Mouse (Mus musculus) lung, embryonic 16.5 days (tissue): Measurements from ENCODE around the gene Tk2. TPM values are rescaled to one million over a fixed set of nuclear protein-coding genes. Genes with fewer than 3 reads are reported as not detected.

Experiments
- ATAC-seq: fragments of 200-750 bp; cut with Nextera tagmentation; 2 replicates; pipeline ENCODE4 v1.8.0; 2017; ENCODE audit warnings: low read depth, mild to moderate bottlenecking, moderate library complexity
- H3K27ac ChIP-seq: fragments of 300-500 bp; sonication (generic); 2 replicates; pipeline ENCODE4 v1.5.1; 2014; ENCODE audit warnings: mild to moderate bottlenecking, control low read depth, low read length
- H3K27me3 ChIP-seq: fragments of 300-500 bp; sonication (generic); 2 replicates; pipeline ENCODE4 v1.6.1; 2014; ENCODE audit warnings: low read depth, low read length, mixed read lengths; ENCODE audit not compliant: control insufficient read depth, insufficient read depth
- H3K36me3 ChIP-seq: fragments of 300-500 bp; sonication (generic); 2 replicates; pipeline ENCODE4 v1.6.1; 2014; ENCODE audit warnings: low read length; ENCODE audit not compliant: control insufficient read depth, insufficient read depth
- H3K4me1 ChIP-seq: fragments of 300-500 bp; sonication (generic); replicated peaks from 2 replicates; pipeline ENCODE4 v1.6.1; 2014; ENCODE audit warnings: low read length, mixed read lengths; ENCODE audit not compliant: control insufficient read depth, insufficient read depth
- H3K4me2 ChIP-seq: fragments of 300-500 bp; sonication (generic); 2 replicates; pipeline ENCODE4 v1.6.1; 2014; ENCODE audit warnings: low read depth, low read length, control low read depth
- H3K4me3 ChIP-seq: fragments of 300-500 bp; sonication (generic); 2 replicates; pipeline ENCODE4 v1.5.1; 2014; ENCODE audit warnings: mild to moderate bottlenecking, low read length, control low read depth
- H3K9ac ChIP-seq: fragments of 300-500 bp; sonication (generic); 2 replicates; pipeline ENCODE4 v1.6.1; 2014; ENCODE audit warnings: low read length, control low read depth
- H3K9me3 ChIP-seq: fragments of 300-500 bp; sonication (generic); 2 replicates; pipeline ENCODE4 v1.6.1; 2016; ENCODE audit warnings: low read length; ENCODE audit not compliant: control insufficient read depth
- WGBS: fragments of 180-500 bp; shearing (Covaris S2); extraction: QIAGEN DNeasy Blood & Tissue Kit; methylation state at CpG from one replicate; pipeline ENCODE4 v1.1.7; 2014; 5-methylcytosine and 5-hydroxymethylcytosine counted together
- polyA plus RNA-seq: library from polyadenylated mRNA; unstranded; fragments of >200 nt; fragmentation: Nextera tagmentation; extraction: Ambion mirVana; gene quantifications from 2 replicates; pipeline ENCODE4 v1.2.1, GENCODE M21; 2015

The Tk2 gene
- polyA plus RNA-seq, 1 experiment from 2014 or later, result 15.9 TPM

DNA sequence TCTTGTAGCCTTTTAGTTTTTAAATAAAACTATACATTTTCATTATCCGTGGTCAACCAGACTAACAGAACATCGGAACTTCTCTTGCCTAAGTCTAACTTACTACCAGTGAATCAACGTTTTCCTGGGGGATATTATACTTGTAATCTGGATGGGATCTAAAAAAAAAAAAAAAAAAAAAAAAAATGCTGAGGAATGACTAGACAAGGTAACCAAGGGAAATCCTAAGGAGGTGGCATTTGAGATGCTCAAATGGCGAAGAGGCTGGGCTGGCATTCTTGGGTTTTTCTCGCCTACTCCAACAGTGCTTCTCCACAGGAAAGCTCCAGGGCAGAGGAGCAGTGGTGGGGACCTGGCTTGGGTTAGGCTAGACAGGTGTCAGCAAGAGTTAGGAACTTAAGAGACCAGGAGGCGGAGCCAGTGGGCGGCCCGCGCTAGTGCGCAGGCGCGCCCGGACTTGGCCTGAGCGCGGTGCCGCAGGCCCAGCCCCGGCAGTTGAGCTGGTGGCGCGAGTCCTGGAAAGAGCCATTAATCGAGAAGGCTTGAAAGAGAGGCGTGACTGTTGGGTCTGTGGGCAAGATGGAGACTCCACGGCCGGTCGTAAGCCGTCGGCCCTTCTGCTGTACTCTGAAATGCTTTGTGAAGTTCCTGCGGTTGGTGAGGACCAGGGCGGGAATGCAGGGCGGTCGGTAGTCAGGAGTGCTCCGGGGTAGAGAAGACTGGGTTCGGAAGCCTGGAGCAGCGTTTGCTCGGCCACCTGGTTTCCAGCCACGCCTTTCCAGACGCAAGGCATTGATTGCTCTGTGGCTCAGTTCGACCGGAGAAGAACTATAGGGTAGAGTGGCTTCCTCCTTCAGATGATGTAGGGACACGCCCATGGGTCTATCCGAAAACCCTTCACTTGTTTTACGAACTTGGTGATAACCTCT, 2.3 kb upstream of the Tk2 start, which contains the start of gene Cklf:
Gene Cklf, plus strand, starts transcription at position 423 of the 929 bp plus-strand sequence.
- Histone ChIP-seq H3K4me3 (peak within 1 kb of the TSS; percentile 82), H3K27me3 (no peaks in the 10 kb centered on the region), H3K4me1 (peaks cover 10% of the 10 kb centered on the region), H3K9me3 (no peaks in the 10 kb centered on the region), H3K36me3 (no peaks in the 10 kb centered on the region), H3K4me2 (peak within 1 kb of the TSS; percentile 55), H3K9ac (peak within 1 kb of the TSS; percentile 84), H3K27ac (peak within 1 kb of the TSS; percentile 92)
- ATAC-seq, result peak; percentile 87
- WGBS, result 3% methylated on average over 41 of the region's 41 CpGs

- H3K27me3 ChIP-seq, result no peaks in the 10 kb centered on the region
- no peak overlapping the region for H3K4me3 ChIP-seq
- H3K9ac ChIP-seq, result no peak overlapping the region
- H3K4me1 ChIP-seq, result peaks cover 10% of the 10 kb centered on the region
- WGBS, result 89% methylated on average over 7 of the region's 7 CpGs
- no peak overlapping the region for H3K27ac ChIP-seq
- no peaks in the 10 kb centered on the region for H3K36me3 ChIP-seq
- H3K9me3 ChIP-seq, result no peaks in the 10 kb centered on the region
- H3K4me2 ChIP-seq, result no peak overlapping the region
- no peak for ATAC-seq
Observed at GRCm38 (mm10) chr8:104249442-104249996, 1.2 kb upstream of the Tk2 start.

DNA sequence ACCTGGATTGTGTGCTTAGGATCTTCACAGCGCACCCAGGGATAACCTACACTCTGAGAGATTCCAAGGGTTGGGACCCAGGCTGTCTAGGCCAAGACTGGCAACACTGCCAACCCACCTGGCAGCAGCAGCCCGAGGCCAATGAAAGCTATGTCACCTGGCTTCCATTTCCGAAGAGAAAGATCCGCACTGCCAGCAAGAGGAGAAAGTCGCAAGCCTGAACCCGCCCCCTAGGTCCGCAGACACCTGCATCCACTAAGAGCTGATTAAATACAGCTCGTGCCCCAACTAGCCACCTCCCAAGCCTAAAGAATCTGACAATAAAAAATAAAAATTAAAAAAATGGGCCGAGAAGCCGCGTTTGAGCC, 466 bp downstream of the Tk2 start:
- Histone ChIP-seq H3K4me2 (peak overlapping the region; percentile 86), H3K27ac (peak overlapping the region; percentile 58), H3K9me3 (no peaks in the 10 kb centered on the region), H3K4me1 (peaks cover 10% of the 10 kb centered on the region), H3K36me3 (peaks cover 3% of the 10 kb centered on the region; the same call in 1 of the 2 replicates), H3K27me3 (no peaks in the 10 kb centered on the region), H3K9ac (peak overlapping the region; percentile 89), H3K4me3 (peak overlapping the region; percentile 91)
- WGBS, result 3% methylated on average over 11 of the region's 11 CpGs
- no peak for ATAC-seq

- no peak for ATAC-seq
- Histone ChIP-seq H3K9me3 (no peaks in the 10 kb centered on the region), H3K27me3 (no peaks in the 10 kb centered on the region), H3K36me3 (peaks cover 3% of the 10 kb centered on the region; the same call in 1 of the 2 replicates), H3K4me3 (peak overlapping the region; percentile 91), H3K9ac (peak overlapping the region; percentile 89), H3K4me1 (peaks cover 10% of the 10 kb centered on the region), H3K27ac (no peak overlapping the region), H3K4me2 (peak overlapping the region; percentile 86)
- 60% methylated on average over 22 of the region's 22 CpGs for WGBS
Observed at GRCm38 (mm10) chr8:104247054-104247907, 1.1 kb downstream of the Tk2 start.

DNA sequence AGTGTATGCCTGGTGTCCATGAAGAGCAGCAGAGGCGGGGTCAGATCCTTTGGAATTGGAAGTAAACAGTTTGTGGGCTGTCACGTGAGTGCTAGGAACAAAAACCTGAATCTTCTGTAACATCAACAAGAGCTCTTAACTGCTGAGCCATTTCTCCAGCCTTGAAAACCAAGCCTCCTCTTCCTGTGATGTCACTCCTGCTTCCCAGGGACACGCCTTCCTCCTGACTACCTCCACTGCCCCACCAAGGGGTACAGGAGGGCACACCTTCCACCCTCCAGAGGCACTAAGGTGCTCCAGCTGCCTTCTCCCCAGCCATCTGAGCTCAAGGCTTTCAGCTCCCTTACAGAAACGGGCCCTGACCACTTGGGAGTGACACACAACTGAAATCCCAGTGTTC, 1.7 kb downstream of the Tk2 start:
- Histone ChIP-seq H3K27ac (no peak overlapping the region), H3K4me1 (peaks cover 7% of the 10 kb centered on the region), H3K36me3 (peaks cover 3% of the 10 kb centered on the region; the same call in 1 of the 2 replicates), H3K4me3 (no peak overlapping the region), H3K9me3 (no peaks in the 10 kb centered on the region), H3K4me2 (no peak overlapping the region), H3K27me3 (no peaks in the 10 kb centered on the region), H3K9ac (no peak overlapping the region)
- 75% methylated on average over 4 of the region's 4 CpGs for WGBS
- ATAC-seq, result no peak

- H3K9me3 ChIP-seq, result no peaks in the 10 kb centered on the region
- no peak overlapping the region for H3K4me2 ChIP-seq
- H3K4me1 ChIP-seq, result no peaks in the 10 kb centered on the region; the same call in 1 of the 2 replicates
- H3K27ac ChIP-seq, result no peak overlapping the region
- H3K27me3 ChIP-seq, result no peaks in the 10 kb centered on the region
- ATAC-seq, result no peak
- no peak overlapping the region for H3K4me3 ChIP-seq
- 66% methylated on average over 12 of the region's 12 CpGs for WGBS
- peaks cover 19% of the 10 kb centered on the region for H3K36me3 ChIP-seq
- H3K9ac ChIP-seq, result no peak overlapping the region
Observed at GRCm38 (mm10) chr8:104242038-104242644, 6.2 kb downstream of the Tk2 start.

GRCm38 (mm10) chr8:104239418-104239861, 8.9 kb downstream of the Tk2 start:
- Histone ChIP-seq H3K36me3 (peaks cover 20% of the 10 kb centered on the region), H3K27me3 (no peaks in the 10 kb centered on the region), H3K4me3 (no peak overlapping the region), H3K4me1 (no peaks in the 10 kb centered on the region), H3K9me3 (no peaks in the 10 kb centered on the region), H3K27ac (no peak overlapping the region), H3K9ac (no peak overlapping the region), H3K4me2 (no peak overlapping the region)
- WGBS, result 73% methylated on average over 10 of the region's 10 CpGs
- ATAC-seq, result peak; percentile 31; the same call in 1 of the 2 replicates

DNA sequence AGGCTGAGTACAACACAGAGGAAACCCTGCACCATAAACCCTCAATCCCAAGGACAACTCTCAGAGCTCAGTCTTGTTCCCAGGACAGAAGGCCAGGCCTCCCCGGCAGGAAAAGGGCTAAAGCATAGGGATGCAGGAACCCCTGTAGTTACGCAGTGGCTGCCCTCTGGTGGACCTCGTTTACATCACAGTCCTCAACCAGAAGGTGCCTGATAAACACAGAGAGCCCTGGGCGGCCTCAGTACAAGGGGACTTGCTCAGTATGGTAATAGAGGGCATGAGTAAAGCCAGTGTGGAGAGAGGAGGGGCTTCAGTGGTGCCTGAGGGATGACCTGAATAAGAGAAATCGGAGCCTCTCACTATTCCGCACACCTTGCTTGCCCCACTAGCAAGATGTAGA, 13.8 kb downstream of the Tk2 start:
- Histone ChIP-seq H3K36me3 (peaks cover 22% of the 10 kb centered on the region), H3K9ac (no peak overlapping the region), H3K4me1 (no peaks in the 10 kb centered on the region), H3K9me3 (no peaks in the 10 kb centered on the region), H3K27me3 (no peaks in the 10 kb centered on the region), H3K27ac (no peak overlapping the region), H3K4me2 (no peak overlapping the region), H3K4me3 (no peak overlapping the region)
- no peak for ATAC-seq
- WGBS, result 46% methylated on average over 6 of the region's 6 CpGs
